Mouse (Mus musculus) heart, postnatal 14 days (tissue): ENCODE measurements around the gene Hes7. TPM values are rescaled to one million over a fixed set of nuclear protein-coding genes. Genes with fewer than 3 reads are reported as not detected.

Experiments used
- DNase-seq, 2 experiments: peaks; one replicate each; pipeline ENCODE4 v3.0.0; 2021 to 2022
- intact Hi-C: fragments of 180-260 bp; cut with DNase I; formaldehyde crosslinking; loops from one replicate; pipeline ENCODE4 v1.15.1; 2025
- total RNA-seq, 2 experiments: library from RNA; stranded (reverse); gene quantifications; 2 replicates each; pipeline ENCODE4 v1.2.3; 2021

The Hes7 gene
- total RNA-seq, 2 experiments from 2014 or later: 0.14 to 0.32 TPM

DNA sequence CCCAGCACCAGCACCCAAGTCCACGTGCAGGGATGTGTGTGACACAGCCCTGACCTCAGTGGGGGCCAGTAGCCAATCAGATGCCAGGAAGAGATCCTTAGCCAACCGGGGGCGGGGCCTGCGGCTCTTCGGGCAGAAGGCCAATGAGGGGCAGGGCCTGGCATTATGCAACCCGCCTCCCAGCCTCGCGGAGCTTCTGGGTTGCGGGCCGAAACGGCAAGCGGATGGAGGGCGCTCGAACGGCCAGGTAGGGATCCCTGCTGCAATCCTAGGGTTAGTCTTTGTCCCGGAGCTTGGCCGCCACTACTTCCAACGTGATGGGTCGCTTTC is 21.5 kb upstream of the Hes7 start:
- DNase-seq: peak; percentile 98 to 99
- intact Hi-C loops: loop anchor here (10.0 kb wide), 1 partner anchor 316 kb away; the partner anchor contains the start of gene Kdm6b

DNA sequence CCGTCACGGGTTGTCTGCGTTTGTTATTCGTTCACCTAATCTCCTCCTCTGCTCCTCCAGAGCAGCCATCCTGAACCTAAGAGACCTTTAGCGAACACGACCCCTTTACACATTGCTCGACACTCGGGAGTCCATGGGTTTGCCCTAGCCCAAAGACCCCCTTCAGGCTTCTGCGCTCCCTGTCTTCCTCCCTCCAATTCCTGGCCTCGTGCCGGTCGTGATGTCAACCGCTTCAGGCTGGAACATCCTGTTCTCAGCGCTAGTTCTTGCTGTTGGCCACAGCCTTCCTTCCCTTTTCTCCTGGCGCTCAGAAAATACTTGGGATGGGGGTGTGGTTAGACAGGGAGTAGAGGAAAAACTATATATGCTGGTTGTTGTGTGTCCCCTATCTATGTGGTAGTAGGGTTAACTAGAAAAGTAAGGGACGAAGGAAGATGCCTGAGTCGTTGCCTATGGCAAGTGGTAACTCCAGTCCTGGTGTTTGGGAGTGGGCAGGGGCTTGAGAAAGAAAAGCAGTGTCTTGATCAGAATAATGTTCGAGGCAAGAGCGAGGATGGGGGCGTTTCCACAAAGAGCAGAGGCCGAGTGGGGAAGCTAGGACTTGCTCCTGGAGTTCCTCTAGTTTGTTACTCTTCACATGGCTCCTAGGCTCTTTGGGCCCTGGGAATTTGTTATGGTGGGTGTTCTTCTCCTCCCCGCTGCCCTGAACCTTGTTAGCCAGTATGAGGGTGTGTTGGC is 20.9 kb upstream of the Hes7 start:
- intact Hi-C loops: loop anchor here (10.0 kb wide), 1 partner anchor 315 kb away; the partner anchor contains the start of gene Kdm6b

DNA sequence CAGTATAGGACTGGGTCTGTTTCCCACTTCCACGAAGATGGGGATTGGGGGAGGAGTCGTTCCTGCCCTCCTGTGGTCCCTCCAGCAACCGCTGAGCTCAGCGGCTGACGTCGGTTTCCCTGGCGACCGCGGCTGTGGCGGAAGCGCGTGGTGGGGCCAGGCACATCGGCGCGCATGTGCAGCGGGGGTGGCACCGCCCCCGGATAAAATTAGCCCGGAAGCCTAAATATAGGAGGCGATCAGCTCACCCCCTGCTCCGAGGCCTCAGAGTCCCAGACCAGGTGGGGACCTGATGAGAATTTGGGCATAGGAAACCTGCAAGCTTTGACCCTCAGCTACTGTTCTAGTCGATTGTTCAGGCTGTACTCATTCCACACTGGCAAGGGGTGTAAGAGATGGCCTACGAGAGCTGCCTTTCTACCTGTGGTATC is 20.3 kb upstream of the Hes7 start:
- intact Hi-C loops: loop anchor here (1.0 to 10.0 kb wide), 3 partner anchors 18 to 815 kb away; partner anchors contain the start of genes Gps2 and Kdm6b

More for the DNA sequence above, 20.9 kb upstream of the Hes7 start:
- DNase-seq: peak; percentile 92

DNA sequence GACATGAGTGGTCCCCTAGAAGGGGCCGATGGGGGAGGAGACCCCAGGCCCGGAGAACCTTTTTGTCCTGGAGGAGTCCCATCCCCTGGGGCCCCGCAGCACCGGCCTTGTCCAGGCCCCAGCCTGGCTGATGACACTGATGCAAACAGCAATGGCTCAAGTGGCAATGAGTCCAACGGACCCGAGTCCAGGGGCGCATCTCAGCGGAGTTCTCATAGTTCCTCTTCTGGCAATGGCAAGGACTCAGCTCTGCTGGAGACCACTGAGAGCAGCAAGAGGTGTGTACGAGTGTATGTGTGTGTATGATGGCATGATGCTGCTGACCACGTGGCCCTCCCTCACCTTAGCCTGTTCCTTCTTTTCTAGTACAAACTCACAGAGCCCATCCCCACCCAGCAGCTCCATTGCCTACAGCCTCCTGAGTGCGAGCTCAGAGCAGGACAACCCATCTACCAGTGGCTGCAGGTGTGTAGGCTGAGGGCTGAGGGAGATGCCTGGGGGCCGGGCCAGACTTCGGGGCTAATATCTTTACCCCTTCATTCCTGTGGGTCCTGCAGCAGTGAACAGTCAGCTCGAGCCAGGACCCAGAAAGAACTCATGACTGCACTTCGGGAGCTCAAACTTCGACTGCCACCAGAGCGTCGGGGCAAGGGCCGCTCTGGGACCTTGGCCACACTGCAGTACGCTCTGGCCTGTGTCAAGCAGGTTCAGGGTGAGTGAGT is 19.4 kb upstream of the Hes7 start:
- no peak for DNase-seq
- intact Hi-C loops: loop anchor here (1.0 to 10.0 kb wide), 3 partner anchors 9 to 814 kb away; partner anchors contain the start of gene Gps2

More for the DNA sequence above, 20.3 kb upstream of the Hes7 start:
- peak; percentile 96 for DNase-seq

DNA sequence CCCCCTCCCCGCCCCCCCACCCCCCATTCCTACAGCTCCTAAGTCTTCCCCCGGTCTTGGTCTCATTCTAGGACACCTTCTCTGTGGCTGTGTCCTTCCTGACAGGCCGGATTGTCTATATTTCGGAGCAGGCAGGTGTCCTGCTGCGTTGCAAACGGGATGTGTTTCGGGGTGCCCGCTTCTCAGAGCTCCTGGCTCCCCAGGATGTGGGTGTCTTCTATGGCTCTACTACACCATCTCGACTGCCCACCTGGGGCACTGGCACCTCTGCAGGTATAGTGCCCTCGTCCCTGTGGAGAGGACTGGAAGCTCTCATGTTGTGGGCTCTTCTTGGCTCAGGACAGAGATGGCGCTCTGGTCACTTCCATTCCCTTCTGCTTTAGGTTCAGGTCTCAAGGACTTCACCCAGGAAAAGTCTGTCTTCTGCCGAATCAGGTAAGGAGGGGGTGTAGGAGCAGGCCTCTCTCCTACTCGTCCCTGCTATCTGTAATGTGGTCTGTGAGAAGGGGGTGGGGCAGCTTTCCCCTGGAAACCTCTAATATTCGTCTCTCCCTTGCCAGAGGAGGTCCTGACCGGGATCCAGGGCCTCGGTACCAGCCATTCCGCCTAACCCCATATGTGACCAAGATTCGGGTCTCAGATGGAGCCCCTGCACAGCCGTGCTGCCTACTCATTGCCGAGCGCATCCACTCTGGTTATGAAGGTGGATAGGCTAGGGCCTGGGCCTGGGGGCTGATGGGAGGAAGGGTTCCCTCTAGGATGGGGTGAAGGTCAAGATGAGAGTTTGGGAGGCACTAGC is 18.4 kb upstream of the Hes7 start:
- DNase-seq: no peak
- intact Hi-C loops: loop anchor here (1.0 to 10.0 kb wide), 2 partner anchors 7 to 813 kb away; partner anchors contain the start of gene Gps2

DNA sequence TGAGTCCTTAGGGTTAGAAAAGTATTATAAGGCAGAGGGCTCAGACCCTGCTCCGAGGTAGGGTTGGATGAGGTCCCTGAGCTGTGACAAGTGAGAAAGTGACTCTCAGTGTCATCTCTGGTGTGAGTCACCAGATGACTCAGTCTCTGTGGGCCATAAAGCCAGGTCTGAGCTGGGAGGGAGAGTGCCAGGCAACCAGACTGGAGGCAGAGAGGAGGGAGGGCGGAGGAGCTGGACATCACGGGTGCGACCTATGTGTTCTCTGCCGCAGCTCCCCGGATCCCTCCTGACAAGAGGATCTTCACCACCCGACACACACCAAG is 17.8 kb upstream of the Hes7 start:
- DNase-seq: peak in 1 of 2 experiments; percentile 5
- intact Hi-C loops: loop anchor here (10.0 kb wide), 1 partner anchor 812 kb away; the partner anchor contains the start of gene Gps2

DNA sequence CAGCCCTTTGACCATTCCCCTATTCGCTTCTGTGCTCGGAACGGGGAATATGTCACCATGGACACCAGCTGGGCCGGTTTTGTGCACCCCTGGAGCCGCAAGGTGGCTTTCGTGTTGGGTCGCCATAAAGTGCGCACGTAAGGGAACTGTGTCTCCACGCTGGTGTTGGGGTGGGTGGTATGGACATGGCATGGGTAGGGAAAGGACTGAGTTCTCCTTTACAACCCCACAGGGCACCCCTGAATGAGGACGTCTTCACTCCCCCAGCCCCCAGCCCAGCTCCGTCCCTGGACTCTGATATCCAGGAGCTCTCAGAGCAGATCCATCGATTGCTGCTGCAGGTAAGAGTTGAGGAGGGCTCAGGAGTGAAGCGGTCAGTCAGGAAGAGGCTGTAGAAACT is 17.1 kb upstream of the Hes7 start:
- intact Hi-C loops: loop anchor here (10.0 kb wide), 1 partner anchor 812 kb away; the partner anchor contains the start of gene Gps2
- DNase-seq: no peak

DNA sequence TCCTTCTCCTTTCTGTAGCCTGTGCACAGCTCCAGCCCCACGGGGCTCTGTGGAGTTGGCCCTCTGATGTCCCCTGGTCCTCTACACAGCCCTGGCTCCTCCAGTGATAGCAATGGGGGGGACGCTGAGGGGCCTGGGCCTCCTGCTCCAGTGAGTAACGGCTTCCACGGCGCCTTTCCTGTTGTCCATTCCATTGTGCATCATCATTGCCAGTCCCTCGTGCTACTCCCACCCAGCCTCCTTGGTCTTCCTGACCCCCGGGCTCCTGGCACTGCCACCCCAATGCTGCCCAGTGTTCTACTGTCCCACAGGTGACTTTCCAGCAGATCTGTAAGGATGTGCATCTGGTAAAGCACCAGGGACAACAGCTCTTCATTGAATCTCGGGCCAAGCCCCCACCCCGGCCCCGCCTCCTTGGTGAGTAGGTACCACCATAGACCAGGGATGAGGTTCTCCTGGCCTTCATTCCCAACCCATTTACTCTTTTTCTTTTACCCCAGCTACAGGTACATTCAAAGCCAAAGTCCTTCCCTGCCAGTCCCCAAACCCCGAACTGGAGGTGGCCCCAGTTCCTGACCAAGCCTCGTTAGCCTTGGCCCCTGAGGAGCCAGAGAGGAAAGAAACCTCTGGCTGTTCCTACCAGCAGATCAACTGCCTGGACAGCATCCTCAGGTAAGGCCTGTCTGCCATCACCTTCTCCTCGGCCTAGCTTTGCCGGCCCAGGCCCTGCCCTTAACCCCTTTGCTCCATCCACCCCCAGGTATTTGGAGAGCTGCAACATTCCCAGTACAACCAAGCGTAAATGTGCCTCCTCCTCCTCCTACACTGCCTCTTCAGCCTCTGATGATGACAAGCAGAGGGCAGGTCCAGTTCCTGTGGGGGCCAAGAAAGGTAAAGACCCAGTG is 16.4 kb upstream of the Hes7 start:
- no peak for DNase-seq
- intact Hi-C loops: loop anchor here (10.0 kb wide), 1 partner anchor 811 kb away; the partner anchor contains the start of gene Gps2

DNA sequence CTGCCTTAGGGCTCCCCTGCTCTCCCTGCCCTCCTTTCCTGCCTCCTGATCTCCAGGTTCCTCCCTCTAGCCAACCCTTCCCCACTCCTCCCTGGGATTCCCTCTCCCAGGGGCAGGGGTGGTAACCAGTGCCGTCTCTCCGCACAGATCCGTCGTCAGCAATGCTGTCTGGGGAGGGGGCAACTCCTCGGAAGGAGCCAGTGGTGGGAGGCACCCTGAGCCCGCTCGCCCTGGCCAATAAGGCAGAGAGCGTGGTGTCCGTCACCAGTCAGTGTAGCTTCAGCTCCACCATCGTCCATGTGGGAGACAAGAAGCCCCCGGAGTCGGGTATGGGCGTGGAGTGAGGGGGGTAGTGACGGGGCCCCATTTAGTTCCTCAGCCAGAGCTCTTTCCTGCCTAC is 15.7 kb upstream of the Hes7 start:
- no peak for DNase-seq
- intact Hi-C loops: loop anchor here (10.0 kb wide), 1 partner anchor 810 kb away; the partner anchor contains the start of gene Gps2

DNA sequence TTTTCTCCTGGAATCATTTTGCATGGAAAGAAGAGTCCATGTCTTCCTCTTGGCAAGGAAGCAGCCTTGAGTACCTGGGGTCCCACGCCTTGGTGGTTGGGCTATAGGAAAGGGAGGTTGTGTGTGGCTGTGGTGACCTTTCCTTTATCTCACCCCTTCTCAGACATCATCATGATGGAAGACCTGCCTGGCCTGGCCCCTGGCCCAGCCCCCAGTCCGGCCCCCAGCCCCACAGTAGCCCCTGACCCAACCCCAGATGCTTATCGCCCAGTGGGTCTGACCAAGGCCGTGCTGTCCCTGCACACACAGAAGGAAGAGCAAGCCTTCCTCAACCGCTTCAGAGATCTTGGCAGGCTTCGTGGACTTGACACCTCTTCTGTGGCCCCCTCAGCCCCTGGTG is 15.0 kb upstream of the Hes7 start:
- DNase-seq: no peak
- intact Hi-C loops: loop anchor here (10.0 kb wide), 1 partner anchor 810 kb away; the partner anchor contains the start of gene Gps2

DNA sequence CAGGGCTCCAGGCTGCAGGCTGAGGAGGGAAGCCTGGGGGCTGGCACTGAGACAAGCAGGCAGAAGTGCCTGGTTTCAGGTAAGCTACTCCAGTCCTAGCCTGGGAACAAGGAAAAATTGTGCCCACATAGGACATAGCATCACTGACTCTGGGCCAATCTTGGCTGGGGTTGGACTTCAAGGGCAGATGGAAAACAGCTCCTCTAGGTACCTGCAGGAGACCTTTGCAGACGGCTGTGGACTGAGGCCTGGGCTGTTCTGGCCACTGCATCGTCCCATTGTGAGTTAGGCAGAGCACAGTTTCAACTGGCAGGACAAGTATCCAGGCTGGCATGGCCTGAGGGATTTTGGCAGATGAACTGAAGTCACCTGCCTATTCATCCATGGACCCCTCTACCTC is 14.4 kb upstream of the Hes7 start:
- no peak for DNase-seq
- intact Hi-C loops: loop anchor here (10.0 kb wide), 1 partner anchor 809 kb away; the partner anchor contains the start of gene Gps2

DNA sequence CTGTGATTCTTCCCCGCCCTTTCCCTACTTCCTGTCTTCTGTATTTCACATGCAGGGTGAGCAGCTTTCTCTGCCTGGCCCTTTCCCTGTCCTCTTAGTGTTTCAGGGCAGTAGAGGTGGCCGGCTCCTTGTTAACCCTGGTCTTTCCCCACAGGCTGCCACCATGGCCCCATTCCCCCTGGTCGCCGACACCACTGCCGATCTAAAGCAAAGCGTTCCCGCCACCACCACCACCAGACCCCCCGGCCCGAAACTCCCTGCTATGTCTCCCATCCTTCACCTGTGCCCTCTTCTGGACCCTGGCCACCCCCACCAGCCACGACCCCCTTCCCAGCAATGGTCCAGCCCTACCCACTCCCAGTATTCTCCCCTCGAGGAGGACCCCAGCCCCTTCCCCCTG is 13.9 kb upstream of the Hes7 start:
- no peak for DNase-seq
- intact Hi-C loops: loop anchor here (10.0 kb wide), 1 partner anchor 809 kb away; the partner anchor contains the start of gene Gps2

DNA sequence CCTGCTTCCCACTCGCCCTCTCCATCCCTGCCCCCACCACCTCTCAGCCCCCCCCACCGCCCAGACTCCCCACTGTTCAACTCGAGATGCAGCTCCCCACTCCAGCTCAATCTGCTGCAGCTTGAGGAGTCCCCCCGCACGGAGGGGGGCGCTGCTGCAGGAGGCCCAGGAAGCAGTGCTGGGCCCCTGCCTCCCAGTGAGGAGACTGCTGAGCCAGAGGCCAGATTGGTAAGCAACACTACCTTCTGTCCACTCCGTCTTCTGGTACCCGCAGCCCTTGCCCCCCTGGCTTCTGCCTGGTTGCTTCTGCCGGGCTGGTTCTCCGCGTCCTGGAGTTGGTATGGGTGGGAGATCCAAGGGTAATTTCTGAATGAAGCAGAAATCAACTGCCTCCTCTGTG is 13.4 kb upstream of the Hes7 start:
- intact Hi-C loops: loop anchor here (10.0 kb wide), 1 partner anchor 808 kb away; the partner anchor contains the start of gene Gps2
- DNase-seq: peak in 1 of 2 experiments; percentile 4

DNA sequence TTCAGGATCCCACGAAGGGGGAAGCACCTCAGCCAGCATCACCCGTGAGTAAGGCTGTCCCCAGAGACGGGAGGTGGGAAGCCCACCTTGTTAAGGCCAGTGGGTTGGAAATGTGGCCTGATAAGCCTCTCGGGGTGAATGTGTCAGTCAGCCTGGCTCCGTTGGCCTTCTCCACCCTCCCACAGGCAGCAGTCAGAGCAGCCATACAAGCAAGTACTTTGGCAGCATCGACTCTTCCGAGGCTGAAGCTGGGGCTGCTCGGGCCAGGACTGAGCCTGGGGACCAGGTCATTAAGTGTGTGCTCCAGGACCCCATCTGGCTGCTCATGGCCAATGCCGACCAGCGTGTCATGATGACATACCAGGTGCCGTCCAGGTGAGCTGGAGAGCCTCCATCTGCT is 12.5 kb upstream of the Hes7 start:
- no peak for DNase-seq

DNA sequence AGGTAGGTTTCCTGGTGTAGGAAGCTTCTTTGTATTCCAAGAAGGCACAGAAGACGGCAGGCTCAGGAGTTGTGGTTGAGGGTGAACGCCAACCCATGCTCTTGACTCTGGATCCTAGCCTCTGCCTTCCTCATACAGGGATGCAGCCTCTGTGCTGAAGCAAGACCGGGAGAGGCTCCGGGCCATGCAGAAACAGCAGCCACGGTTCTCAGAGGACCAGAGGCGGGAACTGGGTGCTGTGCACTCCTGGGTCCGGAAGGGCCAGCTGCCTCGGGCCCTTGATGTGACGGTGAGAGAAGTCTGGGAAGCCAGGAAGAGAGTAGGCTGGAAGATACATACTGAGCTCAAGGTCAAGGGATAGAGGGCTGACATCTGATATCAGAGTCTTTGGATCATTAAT is 12.0 kb upstream of the Hes7 start:
- no peak for DNase-seq
- intact Hi-C loops: loop anchor here (10.0 kb wide), 1 partner anchor 807 kb away; the partner anchor contains the start of gene Gps2

More for the DNA sequence above, 12.5 kb upstream of the Hes7 start:
- intact Hi-C loops: loop anchor here (10.0 kb wide), 1 partner anchor 807 kb away; the partner anchor contains the start of gene Gps2

DNA sequence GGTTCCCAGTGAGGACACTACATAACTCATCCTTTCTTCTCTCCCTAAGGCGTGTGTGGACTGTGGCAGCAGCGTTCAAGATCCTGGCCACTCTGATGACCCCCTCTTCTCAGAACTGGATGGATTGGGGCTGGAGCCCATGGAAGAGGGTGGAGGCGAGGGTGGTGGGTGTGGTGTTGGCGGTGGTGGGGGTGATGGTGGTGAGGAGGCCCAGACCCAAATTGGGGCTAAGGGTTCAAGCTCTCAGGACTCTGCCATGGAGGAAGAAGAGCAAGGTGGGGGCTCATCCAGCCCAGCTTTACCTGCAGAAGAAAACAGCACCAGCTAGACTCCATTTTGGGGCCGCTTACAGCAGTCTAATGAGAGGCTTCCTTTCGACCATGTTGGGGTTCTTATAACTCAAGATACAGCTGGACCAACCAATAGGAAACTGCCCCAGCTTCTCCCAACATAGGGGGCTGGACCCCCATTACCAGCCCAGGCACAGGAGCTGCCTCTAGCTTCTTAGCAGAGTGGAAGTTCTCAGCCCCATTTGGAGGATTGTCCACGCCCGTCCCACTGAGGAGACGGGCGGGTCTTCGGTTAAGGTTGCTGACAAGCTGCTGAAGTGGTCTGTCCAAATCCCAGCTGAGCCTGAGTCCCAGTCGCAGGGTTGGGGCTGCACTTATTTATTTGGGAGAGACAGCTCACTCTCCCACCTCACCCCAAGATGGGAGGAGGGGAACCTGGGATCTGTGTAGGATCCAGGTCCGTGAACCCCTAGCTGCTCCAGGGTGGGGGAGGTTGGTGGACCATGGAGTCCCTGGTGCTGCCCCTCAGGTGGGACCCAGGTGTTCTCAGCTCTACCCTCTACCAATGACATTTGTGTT is 10.9 kb upstream of the Hes7 start:
- DNase-seq: no peak
- intact Hi-C loops: loop anchor here (1.0 to 10.0 kb wide), 2 partner anchors 8 to 806 kb away; partner anchors contain the start of gene Gps2

DNA sequence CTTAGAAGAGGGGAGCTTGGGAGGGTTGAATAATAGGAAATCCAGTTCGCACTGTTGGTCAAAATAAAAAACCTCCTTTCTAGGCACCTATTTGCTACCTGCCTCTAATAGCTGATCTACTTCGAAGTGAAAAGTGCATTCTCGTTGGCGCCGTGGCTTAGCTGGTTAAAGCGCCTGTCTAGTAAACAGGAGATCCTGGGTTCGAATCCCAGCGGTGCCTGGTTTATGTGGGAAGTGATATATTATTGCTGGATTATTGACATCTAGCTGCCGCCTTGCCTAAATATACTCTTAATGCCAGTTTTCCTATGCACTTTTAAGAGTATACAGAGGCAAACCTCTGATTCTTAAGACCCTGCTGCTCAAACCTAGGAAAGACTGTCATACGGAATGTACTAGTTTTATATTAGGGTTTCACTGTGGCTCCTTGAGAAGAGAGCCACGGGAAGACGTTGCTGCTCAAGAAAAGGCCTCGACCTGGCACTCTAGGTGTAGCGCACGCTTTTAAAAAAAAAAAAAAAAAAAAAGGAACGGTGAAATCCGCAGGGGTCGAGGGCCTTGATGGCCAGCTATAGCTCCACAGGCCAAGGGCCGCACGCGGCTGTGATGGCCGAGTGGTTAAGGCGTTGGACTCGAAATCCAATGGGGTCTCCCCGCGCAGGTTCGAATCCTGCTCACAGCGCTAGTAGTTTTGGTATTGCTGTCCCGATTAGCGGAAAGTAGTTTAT is 9.7 kb upstream of the Hes7 start:
- intact Hi-C loops: no loop called here
- DNase-seq: peak; percentile 90 to 98
